Mouse (Mus musculus): ENCODE measurements around the gene Asgr1.

The Asgr1 gene

DNA sequence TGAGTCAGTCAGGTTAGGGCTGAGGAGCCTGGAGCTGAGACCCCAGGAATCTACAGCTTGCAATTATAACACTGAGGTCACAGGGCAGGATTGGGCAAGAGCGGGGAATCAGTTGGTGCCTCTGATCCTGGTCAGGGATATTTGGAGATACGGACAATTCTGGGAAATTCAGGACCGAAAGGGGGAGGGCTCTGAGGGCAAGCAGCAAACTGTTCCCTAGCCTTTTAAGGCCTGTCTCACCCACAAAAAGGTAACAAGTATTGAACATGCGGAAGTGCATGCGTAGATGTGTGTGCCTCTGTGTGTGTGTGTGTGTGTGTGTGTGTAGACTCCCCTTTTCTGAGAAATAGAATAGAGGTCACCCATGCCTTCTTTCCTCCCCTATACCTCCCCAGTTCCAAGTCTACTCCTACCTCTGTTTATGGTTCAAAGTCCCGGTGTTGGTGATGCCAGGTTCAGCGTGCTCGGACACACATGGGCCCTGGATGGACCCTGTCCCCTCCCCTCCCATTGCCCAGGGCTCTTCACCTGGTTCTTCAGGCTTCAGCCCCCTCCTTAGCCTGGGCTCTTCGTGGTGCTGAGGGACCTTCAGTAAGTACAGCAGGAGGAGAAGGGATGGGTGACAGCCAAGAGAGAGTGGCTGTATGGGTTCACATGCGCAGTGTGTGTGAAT, at the start of gene Asgr1:
Asgr1 (plus strand) TSS at position 188 of the 673 bp plus-strand sequence.
- 88% methylated on average over 10 of the region's 10 CpGs for WGBS

DNA sequence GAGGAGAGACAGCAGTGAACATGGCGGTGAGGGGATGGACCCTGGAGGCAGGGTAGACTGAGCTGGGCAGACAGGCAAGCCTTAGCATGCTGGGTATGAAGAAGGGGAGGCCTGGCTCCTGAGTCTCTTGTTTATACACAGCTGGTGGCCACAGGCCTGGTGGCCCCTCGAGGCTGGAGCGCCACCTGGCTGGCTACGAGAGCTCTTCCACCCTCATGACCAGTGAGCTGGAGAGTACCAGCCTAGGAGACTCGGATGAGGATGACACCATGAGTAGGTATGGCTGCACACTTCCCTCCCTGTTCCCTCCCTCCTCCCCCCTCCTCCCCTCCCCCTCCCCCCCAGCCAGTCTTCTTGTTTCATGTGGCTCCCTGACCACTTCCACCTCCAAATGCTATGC, 48.4 kb upstream of the Asgr1 start:
- 55% methylated on average over 5 of the region's 5 CpGs for WGBS

DNA sequence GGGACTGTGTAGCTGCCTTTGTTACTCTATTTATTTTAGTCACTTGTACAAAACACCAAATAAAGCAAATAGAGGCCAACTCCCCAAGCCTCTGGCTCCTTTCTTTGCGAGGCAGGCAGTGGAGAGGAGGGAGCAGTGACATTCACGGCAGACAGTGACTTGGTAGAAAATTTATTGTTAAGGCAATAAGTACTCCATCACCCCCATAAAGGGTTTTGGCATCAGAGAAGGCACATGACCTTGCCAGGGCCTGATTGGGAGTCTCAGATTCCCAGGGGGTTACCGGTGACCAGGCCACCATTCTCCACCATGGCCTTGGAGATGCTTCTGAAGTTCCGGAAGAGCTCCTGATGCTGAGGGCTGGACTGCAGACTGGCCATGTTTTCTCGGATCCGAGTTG, 43.9 kb upstream of the Asgr1 start:
- WGBS = 82% methylated on average over 6 of the region's 6 CpGs

DNA sequence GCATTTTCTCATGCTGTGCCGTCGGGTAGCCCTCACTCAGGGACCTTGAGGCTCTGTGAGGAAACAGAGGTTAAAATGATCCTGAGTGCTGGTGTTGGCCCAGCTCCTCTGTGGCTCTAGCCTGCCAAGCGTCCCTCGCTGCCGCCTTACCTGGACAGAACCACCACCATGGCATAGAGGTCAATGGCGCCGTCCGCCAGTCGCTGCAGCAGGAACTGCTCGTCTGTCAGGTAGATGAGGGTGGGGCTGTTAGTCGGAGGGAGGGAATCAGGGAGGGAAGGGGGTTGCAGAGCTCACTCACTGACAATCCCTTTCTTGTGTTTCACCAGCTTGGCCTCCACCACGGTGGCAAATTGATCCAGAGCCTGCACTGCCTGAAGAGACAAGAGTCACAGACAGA, 43.3 kb upstream of the Asgr1 start:
- 84% methylated on average over 12 of the region's 12 CpGs for WGBS

DNA sequence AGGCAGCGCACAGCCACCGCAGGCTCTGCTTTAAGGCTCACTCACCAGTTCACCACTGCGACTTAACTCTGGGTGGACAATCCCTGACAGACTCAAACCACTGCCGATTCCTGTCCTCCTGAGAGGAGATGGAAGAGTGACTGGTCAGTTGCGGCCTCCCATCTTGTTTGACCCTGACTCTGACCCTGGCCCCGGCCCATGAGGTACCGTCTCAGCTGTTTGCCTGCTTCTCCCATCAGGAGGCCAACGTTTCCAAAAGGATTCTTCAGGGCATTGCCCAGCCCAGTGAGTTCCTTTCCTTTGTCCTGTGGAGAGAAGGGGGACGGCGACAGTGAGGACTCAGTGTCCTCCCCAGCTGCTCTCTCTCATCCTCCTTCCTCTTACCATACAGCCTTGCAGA, 42.9 kb upstream of the Asgr1 start:
- 79% methylated on average over 10 of the region's 10 CpGs for WGBS

DNA sequence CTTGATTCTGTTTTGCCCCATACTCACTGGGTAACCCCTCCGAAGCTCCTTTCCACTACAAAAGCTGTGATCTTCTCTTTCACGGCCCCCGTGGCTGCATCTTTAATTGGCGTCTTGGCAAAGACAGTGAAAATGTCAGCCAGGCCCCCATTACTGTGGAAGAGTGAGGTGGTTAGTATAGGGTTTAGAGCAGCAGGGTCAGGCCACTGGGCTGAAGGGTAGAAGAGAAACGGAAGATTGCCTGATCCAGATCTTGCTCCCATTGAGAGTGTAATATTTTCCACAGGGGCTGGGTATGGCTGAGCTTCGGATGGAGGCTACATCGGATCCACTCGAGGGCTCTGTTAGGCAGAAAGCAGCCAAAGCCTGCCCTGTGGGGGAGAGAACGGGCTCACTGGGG, 41.0 kb upstream of the Asgr1 start:
- WGBS = 65% methylated on average over 9 of the region's 9 CpGs

DNA sequence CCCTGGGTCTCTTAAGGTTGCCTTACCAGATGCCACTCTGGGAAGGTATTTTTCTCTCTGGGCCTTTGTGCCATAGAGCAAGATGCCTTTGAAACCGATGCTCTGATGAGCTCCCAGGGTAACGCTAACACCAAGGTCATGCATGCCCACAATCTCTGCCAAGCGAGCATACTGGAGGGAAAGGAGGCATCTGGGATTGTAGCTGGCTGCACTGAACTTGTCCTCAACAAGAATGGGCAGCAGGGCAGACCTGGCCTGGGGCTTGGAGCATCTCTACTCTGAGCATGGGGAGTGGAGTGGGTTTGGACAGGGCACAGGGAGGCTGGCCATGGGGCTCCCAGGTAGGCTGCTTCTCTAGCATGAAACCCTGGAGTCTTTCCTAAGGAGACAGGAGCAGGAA, 40.5 kb upstream of the Asgr1 start:
- WGBS = 77% methylated on average over 3 of the region's 3 CpGs

DNA sequence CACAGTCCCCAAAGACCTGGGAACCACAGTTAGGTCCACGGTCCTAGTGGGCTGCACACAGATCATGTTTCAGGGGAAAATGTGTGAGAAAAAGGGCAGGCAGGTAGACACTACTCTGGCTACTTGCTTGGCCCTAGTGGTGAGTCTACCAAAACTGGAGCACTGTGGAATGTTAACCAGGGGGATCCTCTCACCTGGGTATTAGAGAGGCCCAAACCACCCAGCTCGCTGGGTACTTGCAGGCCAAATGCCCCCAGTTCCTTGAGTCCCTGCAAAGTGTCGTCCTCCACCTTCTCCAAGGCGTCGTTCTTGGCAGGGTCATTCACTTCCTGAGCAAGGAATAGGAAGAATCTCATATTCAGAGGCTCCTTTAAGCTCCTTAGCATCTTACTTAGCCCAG, 39.8 kb upstream of the Asgr1 start:
- 65% methylated on average over 5 of the region's 5 CpGs for WGBS

DNA sequence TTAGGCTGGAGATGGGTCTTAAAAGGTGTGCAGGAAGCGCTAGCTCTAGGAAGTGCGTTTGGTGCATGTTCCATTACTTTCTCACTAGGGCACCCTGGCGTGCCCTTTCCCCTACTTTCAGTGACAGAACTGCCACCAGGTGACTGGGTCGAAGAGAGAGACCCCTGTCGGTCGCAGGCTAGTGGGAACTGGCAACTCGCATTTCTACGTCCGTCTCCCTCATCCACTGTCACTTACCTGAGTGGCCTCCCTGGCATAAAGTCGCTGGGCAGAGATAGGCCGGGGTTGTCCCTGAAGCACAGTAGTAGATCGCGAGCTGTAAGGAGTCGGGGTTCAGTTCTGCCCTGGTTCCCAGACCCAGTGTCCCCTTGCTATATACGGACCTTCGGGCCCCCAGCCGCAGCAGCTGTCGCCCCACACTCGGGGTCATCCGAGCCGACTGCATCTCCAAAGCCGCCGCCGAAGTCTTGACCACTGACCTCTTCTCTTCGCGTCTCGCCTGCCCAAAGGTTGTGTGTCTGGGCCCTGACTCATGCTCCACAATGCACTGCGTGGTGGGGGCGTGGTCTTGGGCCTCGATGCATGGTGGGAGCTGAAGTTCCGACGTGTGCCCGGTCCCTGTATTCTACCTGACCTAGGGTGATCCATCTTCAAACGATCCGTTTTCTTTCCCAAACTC, 38.9 kb upstream of the Asgr1 start, which contains the start of gene Acadvl:
Acadvl (minus strand) TSS at position 532 of the 679 bp plus-strand sequence.
- 2% methylated on average over 35 of the region's 35 CpGs for WGBS

DNA sequence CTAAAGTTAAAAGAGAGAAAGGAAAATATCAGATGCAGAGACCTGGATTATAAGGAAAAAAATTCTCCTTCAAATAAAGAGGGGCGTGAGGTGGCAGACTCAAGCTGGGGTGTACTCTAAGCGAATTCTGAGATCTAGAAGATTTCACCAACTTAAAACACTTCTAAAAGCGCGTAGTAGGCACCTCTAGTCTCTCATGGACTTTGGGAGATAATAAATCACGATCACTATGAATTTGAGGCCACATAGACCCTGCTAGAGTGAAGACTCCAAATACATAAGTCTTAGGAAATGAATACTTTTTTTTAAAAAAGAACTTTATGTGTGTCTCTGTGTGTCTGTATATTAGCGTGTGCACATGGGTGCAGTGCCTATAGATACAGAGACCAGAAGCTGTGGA, 38.2 kb upstream of the Asgr1 start:
- 64% methylated on average over 6 of the region's 6 CpGs for WGBS

DNA sequence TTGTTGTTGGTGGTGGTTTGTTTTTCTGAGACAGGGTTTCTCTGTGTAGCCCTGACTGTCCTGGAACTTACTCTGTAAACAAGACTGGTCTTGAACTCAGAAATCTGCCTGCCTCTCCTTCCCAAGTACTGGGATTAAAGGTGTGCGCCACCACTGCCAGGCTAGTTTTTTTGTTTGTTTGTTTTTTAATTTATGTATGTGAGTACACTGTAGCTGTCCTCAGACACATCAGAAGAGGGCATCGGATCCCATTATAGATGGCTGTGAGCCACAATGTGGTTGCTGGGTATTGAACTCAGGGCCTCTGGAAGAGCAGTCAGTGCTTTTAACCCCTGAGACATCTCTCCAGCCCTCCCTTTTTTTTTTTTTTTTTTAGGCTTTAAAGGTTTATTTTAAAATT, 37.7 kb upstream of the Asgr1 start:
- WGBS = 62% methylated on average over 2 of the region's 2 CpGs

DNA sequence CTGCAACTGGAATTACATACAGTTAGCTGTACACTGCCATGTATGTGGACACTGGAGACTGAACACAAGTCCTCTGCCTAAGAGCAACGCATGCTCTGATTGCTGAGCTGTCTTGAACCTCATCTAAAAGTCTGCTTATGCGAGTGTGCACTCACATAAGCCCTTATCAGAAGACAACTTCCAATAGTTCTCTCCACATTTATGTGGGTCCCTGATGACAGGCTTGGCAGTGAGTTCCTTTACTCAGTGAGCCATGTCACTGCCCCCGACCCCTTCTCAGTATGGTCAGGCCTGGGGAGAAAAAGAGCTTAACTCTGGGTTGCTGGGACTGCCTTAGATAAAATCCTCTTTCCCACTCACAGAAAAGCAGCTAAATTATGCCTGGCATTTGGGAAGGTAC, 37.2 kb upstream of the Asgr1 start, which contains the start of gene Dlg4:
Dlg4 (plus strand) TSS at position 274 of the 400 bp plus-strand sequence.
- WGBS = 79% methylated on average over 3 of the region's 3 CpGs

DNA sequence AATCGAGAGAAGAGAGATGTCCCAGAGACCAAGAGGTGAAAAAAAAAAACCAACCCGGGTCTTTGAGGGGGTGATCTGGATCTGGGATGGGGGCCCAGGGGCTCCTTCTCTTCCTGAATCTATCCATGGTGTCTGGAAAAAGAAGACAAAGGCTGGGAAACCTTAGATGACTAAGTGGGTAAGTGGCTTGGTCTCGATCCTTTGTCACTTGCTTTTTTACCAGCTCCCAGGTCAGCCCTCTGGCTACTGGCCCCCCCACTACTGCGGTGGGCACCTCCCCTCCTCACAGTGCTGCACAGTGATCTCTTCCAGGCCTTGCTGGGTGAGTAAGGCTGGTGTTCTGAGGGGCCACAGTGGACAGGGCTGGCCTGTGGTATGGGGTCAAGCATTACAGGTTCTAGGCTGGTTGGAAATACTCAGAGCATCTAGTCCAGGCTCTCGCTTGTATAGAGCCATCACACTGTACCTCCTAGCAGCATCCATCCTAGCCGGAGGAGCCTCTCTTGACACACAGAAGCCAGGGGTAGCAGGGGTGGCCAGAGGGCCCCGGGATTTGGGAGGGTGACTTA, 36.6 kb upstream of the Asgr1 start:
- 41% methylated on average over 7 of the region's 7 CpGs for WGBS

DNA sequence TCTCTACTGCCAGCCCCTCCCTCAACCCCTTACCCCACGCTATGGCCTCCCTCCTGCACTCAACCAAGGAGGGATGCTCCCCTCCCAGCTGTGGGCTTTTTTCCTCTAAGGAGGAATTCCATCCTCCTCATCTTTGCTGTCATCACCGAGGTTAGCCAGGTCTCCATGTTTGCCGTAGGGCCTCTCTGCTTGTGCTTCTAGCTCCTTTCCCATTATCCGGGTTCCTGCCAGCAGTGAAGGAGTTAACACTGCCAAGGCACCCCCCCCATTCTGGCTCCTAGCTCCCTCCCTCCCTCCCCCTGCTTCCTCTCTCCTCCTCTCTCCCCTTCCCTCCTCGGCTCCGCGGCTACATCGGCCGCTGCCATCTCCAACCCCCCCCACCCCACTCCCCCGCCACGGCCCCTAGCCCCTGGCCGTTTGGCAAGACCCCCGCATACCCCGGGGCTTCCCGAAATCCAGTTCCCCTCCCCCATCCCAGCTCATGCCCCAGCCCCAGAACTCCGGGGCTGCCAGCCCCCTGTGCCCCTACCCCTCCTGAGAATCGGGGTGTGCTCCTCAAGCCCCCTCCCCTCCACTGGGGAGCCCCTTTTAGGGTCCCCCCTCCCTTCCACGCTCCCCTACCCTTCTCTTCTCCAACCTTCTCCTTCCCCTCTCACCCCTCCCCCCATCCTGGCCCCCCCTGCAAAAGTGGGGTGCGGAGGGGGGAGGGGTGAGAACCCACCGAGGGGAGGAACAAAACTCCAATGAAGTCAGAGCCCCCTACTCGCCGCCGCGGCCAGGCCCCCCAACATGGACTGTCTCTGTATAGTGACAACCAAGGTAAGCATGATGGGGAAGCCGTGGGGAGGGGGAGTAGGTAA, 35.5 kb upstream of the Asgr1 start:
- 2% methylated on average over 25 of the region's 25 CpGs for WGBS

DNA sequence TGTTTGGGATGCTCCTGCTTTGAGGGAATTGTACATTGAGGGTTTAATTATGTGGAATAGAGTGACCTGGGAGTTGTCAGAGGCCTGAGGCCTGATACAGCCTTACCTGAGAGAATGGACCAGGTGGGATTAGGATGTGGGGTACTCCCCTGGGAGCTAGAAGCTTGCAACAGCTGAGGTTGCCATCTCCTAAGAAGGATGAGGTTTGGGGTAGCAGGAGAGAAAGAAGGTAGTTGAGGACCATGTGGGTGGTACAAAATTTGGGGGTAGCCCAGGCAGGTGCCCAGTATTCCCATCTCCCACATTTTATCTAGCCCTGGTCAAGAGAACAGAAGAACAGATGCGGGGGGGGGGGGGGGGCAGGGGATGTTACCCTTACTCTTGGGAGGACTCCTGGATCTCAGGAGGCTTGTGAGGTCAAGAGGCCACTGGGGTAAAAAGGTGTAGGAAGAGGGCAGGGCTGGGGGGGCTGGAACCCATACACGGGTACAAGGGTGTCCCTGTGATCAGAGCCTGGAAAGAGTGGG, 34.3 kb upstream of the Asgr1 start:
- 9% methylated on average over 2 of the region's 2 CpGs for WGBS

DNA sequence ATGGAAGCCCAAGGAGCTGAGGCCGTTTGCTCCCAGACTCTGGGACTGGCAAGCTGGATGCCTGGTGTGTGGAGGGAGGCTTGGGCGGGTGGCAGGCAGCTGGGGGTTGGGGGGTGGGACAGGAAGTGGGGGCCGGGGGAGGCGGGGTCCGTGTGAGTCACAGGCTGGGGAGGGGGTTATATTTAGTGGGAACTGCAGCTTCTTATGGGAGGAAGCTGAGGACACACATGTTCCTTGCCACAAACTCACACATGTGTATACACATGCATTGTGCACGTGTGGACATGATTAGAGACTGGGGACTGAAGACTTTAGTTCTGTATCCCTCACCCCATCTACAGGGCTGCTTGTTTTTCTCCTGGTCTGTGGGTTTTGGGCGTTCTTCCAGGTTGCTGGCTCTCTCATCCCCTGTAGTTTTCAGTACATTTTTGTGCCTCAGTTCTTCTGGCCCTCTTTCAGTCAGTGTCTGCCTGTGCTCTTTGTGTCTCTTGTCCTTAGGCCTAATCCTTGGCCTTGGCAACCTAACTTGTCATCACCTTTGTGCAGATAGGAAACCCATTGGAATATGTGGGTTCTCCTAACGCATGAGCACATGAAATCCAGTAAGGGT, 33.8 kb upstream of the Asgr1 start:
- WGBS = 7% methylated on average over 8 of the region's 8 CpGs

DNA sequence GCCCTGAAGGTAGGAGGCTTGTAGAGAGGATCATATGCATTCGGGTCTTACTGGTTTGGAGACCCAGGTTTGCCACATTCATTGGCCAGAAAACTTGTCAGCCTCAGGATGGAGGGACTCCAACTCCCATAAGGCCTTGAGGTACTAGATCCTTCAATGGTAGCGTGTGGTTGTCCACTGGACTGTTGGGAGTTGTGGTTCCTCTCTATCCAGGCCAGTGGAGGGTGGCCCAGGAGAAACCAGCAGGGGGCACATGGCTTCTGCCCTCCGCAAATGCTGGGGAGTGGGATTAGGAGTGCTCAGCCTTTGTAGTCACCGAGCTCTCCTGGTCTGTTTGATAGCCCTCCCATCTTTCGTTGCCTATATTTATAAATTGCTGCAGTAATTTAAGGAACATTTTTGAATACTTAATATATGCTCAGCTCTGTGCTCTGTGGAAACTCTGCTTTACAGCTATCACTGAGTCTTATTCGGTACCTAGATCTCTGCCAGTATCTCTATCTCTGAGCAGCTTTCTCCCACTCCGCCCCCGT, 33.1 kb upstream of the Asgr1 start:
- WGBS = under 1% methylated on average over 8 of the region's 8 CpGs

DNA sequence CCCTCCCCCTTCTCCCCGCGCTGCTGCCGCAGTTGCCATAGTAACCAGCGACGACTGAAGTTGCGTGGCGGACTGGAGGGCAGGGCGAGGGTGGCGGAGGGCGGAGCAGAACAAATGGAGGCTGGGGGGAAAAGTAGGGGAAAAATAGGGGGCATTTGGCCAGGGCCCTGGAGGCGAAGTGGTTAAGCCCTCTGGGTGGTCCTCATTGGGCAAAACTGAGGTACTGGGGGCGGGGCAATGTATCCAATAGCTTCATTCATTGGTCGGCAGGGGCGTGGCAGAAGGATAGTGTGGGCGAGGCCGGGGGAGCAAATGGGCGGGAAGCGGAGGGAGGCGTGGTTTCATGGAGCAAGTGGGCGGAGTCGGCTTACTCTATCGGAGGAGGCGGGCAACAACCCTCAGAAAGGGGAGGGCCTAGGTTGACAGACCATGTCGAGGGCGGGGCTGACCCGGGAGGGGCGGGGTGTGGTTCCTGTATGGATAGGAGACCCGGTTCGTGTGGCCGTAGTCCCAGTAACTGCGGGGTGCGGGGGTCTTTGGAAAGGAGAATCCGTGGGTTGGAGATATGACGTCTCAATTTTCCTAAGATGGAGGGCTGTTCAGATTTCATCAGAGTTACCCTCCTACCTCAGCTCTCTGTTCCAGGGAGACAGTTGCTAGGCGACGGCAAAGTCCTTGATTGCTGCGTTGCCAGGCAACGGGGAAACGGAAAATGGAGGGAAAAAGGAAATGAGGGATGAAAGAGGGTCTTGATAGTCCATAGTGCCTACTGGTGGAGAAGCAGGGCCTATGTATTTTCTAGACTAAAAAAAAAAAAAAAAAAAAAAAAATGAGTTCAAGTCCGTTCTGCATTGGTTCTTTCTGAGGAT, 32.4 kb upstream of the Asgr1 start:
- 1% methylated on average over 40 of the region's 40 CpGs for WGBS

DNA sequence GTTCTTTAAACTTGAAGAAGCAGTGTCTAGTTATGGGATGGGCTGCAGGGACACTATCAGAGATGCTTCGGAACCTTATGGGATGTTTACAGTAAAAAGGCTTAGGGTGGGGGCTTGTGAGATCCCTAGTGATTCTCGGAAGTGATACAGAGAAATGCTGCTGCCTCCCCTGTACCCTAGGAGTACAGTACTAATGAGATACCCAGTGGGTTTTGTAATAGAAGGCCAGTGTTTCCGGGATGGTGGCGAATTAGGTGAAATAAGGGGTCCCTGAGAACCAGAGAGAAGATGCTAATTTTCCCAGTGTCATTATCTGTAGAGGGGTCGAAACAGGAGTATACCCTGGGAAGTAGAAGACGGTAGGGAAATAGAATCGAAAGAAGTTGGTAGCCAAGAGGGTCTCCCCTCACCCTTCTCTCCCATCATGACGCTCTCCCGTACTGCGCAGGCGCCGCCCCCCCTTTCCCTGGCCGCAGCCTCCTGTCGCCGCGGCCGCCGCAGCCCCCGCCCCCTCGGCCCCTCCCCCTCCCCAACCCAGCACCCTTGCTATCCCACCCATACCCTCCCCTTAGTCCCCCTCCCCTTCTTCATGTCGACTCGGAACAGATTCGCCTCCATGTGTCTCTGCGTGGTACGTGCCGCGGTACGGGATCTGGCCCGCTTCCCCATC, 30.3 kb upstream of the Asgr1 start:
- WGBS = 2% methylated on average over 27 of the region's 29 CpGs

DNA sequence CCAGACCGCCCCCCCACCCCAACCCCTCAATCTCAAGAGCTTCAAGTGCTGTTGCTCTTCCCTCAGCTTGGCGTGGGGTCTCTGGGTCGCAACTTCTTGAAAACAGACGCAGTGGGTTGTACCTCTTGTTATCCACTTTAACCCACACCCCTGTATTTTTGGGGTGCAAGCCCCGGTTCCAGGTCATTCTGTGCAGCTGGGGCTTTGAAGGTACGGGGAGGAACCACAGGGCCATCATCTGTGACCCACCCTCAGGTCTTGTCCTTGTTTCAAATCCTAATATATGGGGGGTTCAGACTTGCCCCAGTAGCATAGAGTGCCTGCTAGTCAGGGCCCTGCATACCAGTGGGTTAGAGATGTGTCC, 29.8 kb upstream of the Asgr1 start:
- 11% methylated on average over 6 of the region's 6 CpGs for WGBS

All from cerebral cortex, adult 2 months (tissue).